Mouse (Mus musculus) CD4-positive helper T cell, adult 2 months (primary cell): ENCODE results near the gene Alpk1.
A peak's percentile ranks its signal among the peaks of the same experiment; 100 is the strongest.

Experiments used
- DNase-seq: peaks from one replicate; pipeline ENCODE4 v3.0.0-alpha.2; 2012; ENCODE audit warnings: low read depth, missing footprints, low spot score

The Alpk1 gene

DNA sequence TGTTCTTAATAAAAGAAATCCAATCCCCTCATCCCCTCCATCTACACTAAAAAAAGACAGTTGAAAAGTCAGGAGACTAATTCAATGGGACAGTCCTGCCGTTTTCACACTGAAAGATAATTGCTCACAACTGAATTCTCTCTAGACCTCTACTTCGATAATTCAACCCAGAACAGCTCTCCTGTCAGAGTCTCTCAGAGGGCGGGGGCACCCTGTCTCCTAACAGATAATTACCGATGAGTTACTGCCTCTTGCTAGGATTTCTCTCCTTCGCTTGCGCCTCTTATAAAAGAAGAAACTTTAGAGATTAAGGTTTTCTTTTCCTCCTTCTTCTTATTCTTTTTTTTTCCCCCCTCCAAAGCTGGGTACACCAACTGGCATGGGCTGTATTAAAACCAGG is 34.8 kb downstream of the Alpk1 start:
- no peak for DNase-seq

DNA sequence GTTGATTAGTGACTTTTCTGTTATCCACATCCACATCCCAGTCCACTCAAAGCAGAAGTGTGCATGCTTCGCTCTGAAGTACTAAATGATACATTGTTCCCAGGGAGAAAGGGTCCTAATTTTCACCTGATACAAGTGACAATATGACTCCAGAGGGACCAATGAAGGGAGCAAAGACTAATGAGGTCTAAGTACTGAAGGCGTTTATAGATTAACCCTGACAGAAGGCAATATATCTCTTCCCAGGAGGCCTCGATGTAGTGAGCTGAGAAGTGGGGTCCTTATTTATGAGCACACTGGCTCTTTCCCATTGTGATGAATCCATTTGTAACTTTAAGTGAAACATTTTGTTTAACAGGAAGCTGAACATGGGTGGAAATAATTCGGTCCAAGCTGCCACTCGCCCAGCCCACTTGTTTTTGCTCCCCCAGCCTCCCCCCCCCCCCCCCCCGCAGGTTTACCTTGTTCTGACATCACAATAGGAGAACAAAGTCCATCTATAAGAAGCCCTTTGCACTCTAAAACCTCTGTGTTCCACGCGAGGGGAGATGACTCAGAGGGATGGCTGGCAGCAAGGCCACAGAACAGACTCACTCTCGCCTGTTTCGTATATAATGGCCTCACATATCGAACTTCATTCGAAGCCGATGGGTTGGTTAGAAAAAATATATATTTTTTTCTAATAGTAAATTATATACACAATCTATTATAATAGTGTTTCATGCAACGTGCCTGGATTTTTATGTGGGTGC is 36.5 kb downstream of the Alpk1 start:
- DNase-seq = no peak

DNA sequence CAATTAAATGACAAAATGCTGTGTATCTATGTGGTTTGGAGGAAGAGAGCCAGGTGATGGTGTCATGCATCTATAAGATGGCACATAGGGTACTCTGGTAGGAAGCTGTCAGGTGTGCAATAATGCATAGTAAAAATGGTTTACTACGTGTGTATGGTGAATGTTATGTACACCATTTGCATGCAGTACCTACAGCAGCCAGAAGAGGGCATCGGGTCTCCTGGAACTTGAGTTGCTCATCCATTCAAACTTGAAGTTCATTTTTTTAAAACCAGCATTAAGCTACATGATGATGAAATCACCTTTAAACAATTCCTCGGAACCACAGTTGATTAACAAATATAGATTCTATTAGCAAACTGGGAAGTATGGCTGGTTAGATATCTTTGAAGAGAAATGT is 38.9 kb downstream of the Alpk1 start:
- DNase-seq = no peak

DNA sequence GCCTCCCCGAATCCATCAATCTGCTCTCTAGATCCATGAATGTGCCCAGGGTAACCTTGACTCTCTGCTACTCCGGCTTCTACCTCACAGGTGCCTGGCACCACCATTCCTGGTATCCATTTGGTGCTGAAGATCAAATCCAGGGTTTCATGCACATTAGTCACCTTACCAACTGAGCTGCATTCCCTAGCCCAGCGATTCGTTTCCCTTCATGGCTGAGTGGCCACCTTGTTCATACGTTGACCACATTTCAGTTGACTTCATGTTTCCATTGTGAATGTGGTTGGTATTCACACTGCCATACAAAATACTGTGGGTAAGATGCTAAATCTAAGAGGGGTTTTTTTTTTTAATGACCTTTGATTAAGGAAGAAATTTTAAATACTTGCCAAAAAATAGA is 42.5 kb downstream of the Alpk1 start:
- no peak for DNase-seq

DNA sequence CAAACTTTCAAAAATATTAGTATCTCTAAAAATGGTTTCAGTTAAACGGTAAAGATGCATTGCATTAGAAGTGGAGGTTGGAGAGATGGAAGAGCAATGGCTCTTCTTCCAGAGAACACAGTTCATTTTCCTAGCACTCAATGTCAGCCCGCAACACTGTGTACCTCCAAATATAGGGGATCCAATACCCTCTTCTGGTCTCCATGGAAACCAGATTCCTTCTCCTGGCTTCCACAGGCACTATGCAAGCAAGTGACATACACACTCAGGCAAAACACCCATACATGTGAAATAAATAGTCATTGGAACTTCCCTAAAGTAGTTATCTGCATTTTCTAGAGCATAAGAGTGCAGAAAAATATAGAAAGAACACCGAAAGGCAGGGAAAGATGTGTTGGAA is 44.9 kb downstream of the Alpk1 start:
- no peak for DNase-seq

DNA sequence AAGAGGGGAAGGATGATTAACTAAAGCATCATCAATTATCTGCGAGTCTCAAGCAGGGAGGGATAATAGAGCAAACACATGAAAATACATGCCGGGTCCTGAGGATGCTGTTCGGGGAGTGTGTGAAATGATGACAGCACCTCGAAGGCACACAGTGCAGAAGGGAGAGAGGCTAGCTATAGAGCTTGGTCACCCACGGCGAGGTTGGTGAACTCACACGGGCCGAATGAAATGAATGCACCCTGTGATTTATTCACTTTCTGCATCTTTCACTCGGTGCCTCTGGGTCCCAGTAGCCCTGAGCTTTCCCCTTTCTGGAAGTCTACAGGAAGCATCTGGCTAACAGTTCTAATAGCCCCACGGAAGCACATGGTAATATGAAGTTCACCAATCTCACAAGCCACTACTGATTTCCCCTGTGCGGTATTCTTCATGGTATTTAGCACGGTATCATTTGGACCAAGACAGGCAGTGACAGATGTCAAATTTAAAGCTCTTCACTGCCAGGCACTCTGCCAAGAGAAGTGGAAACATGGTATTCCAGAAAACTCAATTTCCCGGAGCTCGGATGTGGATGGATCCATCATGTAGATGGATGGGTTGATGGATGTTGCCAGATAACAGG is 50.7 kb downstream of the Alpk1 start:
- no peak for DNase-seq

DNA sequence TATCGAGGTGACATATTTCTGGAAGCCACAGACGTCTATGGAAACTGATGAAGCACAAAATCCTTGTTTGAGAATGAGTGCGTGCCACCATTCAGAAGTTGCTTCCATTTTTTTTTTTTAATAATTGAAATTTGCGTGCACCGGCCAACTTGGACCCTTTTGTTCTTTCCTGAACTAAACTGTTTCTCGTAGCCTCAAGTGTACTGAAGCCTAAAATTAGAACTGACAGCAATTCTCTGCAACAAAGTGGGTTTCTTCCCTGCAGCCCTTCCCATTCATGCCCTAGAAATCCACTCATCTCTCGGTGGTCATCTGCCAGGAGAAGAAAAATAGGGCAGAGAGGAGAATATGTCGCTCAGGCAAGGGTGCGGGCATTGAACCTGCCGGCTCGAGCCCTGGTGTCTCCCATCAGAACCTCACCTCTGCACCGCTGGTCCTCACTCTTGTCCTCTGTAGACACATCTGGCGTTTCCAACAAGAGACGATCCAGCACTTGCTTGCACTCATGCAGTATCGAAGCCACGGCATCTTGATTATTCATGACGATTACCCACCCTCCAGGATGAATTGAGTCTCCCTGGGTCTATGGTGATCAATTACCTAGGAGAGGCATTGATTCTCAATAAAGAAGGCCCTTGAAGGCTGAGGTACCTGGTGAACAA is 51.3 kb downstream of the Alpk1 start:
- DNase-seq = no peak

DNA sequence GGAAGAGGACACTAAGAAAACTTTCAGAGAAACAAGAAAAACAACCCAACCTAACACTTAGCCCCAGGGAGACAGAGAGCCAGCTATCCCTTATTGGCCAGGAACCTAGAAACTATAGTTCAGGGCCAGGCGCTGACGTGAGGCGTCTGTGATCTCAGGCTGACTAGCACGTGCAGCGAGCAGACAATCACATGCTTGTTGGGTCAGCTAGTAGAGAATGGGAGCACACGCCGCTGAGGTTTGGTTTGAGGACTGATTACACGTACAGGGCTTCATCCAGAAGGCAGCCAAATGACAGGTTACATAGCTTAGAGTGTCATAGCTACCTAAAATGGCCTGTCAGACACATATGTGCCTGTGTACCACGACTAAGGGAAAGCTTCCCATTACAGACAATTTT is 52.3 kb downstream of the Alpk1 start:
- DNase-seq = no peak

DNA sequence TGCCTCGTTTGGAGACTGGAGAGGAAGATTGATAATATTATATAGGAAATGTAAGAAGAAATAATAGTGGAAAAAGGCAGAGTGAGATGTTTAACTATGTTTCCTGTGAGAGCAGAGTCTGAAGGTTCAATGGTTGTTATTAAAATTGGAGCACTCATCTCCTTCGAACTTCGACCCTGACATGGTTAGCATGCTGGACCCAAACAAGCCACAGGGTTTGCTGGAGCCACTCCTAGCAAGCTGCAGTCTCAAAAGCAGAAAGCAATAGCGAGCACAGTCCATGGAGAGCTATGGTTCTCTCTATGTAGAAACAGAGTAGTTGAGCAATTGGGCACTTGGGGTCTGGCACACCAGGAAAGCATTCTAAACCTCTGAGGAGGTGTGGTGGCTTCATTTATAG is 59.4 kb downstream of the Alpk1 start:
- DNase-seq = no peak

DNA sequence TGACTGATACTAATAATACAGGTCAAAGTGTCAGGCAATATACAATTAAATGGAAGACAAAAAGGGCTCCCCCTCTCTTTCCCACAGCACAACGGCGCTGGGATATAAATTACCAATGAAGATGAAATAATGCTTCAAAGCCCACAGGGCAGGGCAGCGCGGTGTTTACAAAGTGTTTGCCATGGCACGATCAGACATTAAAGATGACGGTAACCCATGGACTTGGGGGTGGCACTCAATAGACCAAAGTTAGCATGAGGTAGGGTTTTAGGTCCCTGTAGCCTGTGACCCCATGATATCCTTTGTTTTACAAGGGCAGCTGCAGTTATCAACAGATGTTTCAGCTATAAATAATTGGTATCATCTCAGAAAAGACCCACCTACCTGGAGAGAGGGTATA is 60.3 kb downstream of the Alpk1 start:
- no peak for DNase-seq

DNA sequence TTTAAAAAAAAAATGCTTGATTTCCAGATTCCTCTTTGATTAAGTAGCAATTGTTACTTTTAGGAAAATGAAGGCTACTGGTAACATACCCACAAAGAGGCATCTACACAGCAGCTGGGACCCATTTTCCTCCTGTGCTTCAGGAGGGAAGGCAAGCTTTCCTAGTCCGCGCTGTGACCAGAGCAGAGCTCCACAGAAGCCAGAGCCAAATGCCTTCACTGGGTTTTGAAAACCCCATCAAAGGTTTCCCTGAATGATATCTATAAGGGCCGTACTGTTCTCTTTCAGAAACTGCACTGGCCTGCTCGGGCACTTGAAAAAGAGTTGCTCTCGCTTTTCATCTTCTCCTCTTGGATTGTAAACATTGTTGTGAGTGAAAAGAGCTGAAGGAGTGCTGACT is 60.7 kb downstream of the Alpk1 start:
- no peak for DNase-seq

DNA sequence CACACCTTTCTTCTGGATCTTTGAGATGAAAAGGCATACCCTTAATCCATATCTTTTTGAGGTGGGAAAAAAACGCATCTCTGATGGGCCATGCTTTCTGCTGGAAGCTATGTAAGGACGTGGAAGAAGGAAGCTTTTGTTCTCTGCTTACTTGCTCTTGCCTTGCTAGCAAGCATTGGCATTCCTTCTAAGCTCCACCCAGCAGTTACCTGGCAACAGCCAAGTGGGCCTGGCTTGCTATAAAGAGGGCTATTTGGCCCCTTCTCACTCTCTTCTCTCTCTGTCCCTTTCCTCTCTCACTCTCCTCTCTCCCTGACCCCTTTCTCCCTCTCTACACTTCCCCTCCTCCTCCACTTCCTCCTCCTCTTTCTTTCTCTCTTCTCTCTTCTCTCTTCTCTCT is 63.6 kb downstream of the Alpk1 start:
- no peak for DNase-seq

DNA sequence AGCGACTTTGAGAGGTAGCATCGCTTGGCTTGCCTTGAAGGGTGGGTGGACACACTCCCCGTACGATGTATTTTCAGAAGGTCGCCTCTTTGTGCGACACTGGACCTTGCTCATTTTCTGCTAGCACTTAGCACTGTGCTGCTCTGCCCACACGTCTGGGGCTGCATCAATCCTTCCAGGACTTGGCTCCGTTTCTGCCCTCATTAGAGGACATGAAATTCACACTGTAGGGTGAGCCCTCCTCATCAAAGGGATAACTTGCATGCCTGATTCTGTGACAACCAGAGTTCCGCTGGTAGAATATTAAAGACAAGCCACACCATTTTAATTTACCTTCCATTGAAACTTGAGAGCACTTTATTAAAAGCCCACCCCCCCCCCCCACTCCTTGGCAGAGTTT is 67.2 kb downstream of the Alpk1 start:
- no peak for DNase-seq

DNA sequence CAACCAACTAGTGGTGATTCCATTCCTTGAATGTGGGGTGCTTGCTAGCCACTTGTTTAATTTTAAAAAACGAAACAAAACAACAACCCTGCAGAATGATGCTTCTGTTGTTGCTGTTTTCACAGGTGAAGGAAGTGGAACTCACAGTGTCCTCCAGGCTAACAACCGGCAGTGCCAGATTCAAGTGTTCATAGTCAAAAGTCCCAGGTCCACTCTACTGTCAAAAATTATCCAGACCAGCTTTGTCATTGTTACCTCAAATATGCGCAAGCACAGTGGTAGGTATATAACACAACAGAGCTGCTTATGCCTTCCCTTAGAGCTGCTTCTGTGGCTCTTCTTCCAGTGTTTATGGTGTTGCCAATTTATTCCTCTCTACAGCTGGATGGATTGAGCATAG is 68.8 kb downstream of the Alpk1 start:
- DNase-seq = no peak

DNA sequence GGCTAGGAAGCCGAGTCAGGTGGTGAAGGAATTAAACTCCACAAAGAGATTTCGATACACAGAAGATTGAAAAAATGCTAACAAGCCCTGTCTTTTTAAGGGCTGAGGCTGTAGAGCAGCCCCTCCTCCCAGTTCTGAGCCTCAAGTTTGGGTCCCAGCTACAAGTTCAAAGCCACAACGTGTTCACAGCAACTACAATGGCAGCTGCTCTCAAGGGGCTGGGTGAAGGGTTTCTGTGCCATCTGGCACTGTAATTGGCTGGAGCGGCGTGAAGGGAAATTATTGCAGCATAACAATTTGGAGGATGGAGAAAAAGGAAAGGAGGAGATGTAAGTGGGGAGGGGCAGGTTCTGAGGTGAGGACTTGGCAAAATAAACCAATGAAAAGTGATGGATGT is 73.2 kb downstream of the Alpk1 start:
- DNase-seq = no peak

DNA sequence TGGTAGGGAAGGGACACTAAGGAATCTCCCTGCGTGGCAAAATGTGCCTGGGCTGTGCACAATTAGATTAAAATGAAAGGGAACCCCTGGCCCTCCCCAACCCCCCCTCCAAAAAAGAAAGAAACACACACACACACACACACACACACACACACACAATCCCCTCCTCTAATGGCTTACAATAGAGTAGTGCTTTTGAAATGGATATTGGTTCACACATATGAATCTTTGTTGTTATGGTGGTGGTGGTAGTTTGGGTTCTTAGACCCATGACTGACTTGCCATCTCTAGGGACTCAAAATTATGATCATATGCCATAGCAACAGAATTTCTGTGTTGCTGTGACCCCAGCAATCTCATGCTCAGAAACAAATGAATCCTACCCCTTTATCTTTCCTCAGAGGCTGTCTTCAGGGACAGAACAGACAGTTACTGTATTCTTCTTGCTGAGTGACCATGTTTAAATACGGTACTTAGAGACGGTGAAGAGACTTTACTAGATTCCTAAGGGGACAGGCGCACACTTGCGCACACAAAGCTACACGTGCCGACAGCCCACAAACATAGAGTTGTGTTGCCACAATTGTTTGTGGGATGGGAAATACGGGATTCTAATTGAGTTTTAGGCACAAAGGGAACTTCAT is 73.8 kb downstream of the Alpk1 start:
- no peak for DNase-seq

DNA sequence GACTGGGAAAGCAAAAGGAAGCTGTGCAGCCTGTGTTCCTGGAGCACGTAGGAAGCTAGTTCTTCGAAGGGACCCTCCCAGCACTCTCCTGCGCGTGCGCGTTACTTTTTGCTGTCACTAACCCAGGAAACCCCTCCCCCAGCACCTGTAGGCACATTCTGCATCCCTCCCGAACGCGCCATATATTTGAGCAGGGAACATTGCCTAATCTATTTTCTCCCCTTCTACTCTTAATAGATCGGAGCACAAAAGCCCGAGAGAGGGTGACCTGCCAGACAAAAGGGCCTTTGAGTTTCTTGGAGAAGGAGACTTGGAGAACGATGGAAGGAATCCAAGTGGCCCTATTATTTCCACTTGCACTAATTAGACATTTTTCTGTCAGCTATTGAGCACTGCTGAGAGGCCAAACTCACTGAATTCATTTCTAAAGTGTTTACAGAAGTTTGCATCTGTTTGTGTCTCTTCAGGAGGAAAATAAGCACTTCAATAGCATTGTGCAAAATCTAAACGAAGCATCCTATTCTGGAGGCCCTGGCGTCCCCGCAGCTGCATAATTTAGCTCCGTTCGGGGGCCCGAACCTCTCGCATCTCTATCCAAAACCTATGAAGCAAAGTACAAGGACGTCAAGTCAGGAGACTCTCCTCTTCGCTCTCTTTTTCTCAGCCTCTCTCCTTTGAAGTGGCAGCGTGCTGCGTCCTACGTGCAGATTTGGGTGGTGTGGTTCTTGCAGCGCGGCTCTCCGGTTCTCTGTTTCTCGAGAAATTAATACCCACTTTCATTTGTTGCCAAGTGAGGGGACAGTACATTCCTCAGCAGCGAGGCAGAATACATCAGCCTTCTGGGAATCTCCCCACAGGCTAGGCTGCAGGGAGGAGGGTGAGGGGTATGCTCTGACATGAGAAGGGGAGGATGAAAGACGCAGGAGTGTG is 74.5 kb downstream of the Alpk1 start:
- DNase-seq = peak; percentile 52

DNA sequence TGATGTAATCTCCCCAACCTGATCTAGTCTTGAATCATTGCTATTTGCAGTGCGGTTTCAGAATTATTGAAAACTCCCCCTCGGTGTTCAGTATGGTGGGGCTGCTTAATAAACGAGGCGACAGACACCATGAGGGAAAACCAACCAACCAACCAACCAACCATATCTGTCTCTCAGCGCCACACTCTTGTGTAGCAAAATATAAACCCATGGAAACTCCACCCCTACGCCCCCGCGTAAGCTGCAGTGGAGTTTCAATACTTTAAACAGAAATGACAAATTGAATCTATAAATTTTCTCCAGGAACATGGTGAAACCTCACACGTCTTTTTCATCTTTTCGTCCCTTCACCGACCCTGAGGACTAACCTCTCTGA is 75.2 kb downstream of the Alpk1 start:
- no peak for DNase-seq

DNA sequence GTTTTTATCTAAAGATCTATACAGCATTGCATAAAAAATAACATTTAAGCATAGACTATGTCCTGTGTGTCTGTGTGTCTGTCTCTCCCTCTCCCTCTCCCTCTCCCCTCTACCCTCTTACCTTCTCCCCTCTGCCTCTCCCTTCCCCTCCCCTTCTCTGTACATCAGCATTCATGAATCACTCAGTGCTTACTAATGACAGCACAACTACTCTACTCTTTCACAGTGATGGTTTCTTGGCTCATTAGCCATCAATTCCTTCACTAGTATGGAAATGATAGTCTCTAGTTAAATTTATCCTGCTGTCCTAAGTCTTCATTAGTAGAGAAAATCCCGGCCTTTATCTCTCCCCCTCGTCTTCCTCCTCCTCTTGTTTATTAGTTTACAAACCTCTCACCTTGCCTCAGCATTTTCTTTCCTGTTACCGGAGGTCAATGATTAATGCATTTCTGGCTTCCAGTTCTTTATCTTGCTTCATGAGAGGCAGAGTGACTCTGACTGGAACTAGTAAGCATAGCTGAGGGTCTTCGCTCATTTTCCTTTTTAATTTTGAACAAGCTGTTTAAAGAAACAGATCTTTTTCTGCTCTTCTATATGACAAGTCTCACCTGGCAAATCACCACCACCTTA is 79.0 kb downstream of the Alpk1 start:
- no peak for DNase-seq

DNA sequence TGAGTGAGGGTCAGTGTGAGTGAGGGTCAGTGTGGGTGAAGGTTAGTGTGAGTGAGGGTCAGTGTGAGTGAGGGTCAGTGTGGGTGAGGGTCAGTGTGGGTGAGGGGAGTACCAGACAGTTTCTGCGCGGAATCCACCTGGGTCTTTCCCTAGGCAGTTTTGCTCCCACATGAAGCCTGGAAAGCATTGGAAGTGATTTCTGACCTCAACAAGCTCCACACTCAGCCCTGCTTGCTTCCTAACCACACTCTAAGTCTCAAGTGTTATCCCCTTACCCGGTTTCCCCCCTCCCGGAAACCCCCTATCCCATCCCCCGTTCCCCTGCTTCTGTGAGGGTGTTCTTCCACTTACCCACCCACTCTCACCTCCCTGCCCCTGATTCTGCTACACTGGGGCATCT is 81.7 kb downstream of the Alpk1 start:
- DNase-seq = peak; percentile 33

DNA sequence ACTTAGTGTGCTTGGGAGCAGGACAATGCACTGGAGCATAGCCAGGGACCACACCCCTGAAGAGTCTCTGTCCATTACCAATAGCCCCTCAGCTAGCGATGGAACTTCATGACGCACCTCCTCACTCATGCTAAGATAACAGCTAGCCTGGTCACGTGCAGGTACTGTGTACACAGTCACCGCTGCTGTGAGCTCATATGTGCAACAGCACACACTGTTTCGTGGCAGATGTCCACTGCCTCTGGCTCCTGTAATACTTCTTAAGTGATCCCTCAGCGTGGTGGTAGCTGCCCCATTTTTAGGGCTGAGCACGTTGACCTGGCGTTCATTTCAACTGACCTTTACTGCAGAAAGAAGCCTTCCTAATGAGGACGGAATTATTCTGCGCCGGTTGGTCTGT is 83.8 kb downstream of the Alpk1 start:
- DNase-seq = no peak
